Comparison of ENCODE assay signal across 10 mouse cellular contexts in the genomic region with DNA sequence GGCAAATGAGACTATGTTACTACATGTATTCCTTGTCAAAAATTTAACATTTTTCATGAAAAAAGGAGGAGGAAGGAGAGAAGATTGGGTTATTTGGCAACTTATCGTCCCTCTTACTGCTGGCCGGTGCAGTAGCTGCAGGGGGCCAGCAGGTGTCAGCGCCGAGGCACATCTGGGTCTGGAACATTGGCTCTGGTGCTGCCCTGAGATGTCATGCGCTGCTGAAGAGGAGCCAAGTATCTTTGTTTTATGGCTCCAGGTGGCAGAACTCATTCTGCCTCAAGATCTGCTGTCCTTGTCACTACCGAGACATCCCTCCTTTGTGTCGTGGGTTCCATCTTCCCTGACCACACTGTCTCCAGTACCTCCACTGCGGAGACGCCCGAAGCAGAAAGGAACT. TPM values are rescaled to one million over a fixed set of nuclear protein-coding genes. Genes with fewer than 3 reads are reported as not detected.
A peak's percentile ranks its signal among the peaks of the same experiment; 100 is the strongest.
DNase-seq lines count a peak whose midpoint lies in the region; ATAC-seq and TF ChIP-seq lines count a peak whose summit lies in the region.
"Had no signal": no experiment of that assay in that cellular context is flagged by ENCODE, and none has a peak within 500 bp of the region (broad histone marks: within the 10 kb centered on the region; RNA-seq: fewer than 3 reads in every experiment).

No protein-coding gene starts in this region.

- H3K4me2 ChIP-seq in forebrain, embryonic 13.5 days = no peak overlapping the region

- H3K27me3 ChIP-seq in kidney, adult 2 months (replicated peaks; ENCODE audit: control insufficient read depth, insufficient read depth, low read length) = no peaks in the 10 kb centered on the region
- no peaks in the 10 kb centered on the region for H3K27me3 ChIP-seq in small intestine, adult 2 months (ENCODE audit: control insufficient read depth, insufficient read depth, low read length)
- no peaks in the 10 kb centered on the region for H3K27me3 ChIP-seq in forebrain, embryonic 13.5 days

- WGBS in kidney, adult 2 months = 31% methylated on average over 10 of the region's 10 CpGs
- 35% methylated on average over 10 of the region's 10 CpGs for WGBS in small intestine, adult 2 months
- WGBS in forebrain, embryonic 13.5 days = 51% methylated on average over 10 of the region's 10 CpGs

- peak; percentile 27 to 56 for DNase-seq in spleen, adult 18-20 months
- no peak for DNase-seq in spleen, adult 12 weeks (ENCODE audit: low spot score)
- peak; percentile 78 for DNase-seq in ZHBTc4 (ENCODE audit: low read depth, low spot score)
- peak; percentile 39 to 52 for DNase-seq in frontal cortex, postnatal 36 days (ENCODE audit: low spot score in 2 of 2)
- DNase-seq in kidney, adult 2 months = peak; percentile 61
- peak; percentile 32 for DNase-seq in lung, postnatal 25 days (ENCODE audit: low spot score)

- no peak for ATAC-seq in forebrain, embryonic 13.5 days

- no peaks in the 10 kb centered on the region for H3K4me1 ChIP-seq in kidney, adult 2 months (ENCODE audit: control insufficient read depth, insufficient read depth, low read length)
- no peaks in the 10 kb centered on the region for H3K4me1 ChIP-seq in small intestine, adult 2 months (ENCODE audit: control insufficient read depth, insufficient read depth, insufficient read length, low read length)
- H3K4me1 ChIP-seq in forebrain, embryonic 13.5 days = no peaks in the 10 kb centered on the region

- TF ChIP-seq POLR2A in kidney, adult 2 months (IDR thresholded peaks at IDR 0.05; ENCODE audit: low read depth, low read length) = no peak
- no peak for TF ChIP-seq POLR2A in small intestine, adult 2 months (IDR thresholded peaks at IDR 0.05; ENCODE audit: low read depth, low read length)

- no peak overlapping the region for H3K9ac ChIP-seq in forebrain, embryonic 13.5 days

- H3K9me3 ChIP-seq in forebrain, embryonic 13.5 days (replicated peaks) = no peaks in the 10 kb centered on the region

- TF ChIP-seq CTCF in kidney, adult 2 months (conservative IDR thresholded peaks at IDR 0.05; ENCODE audit: insufficient read depth, insufficient read length, low read depth, low read length) = peak; percentile 85
- TF ChIP-seq CTCF in small intestine, adult 2 months (IDR thresholded peaks at IDR 0.05; ENCODE audit: extremely low read depth, insufficient read length, insufficient replicate concordance, low read depth, low read length) = peak; percentile 90

- no peaks in the 10 kb centered on the region for H3K36me3 ChIP-seq in kidney, adult 2 months (ENCODE audit: control insufficient read depth, insufficient read depth, low read length)
- no peaks in the 10 kb centered on the region for H3K36me3 ChIP-seq in small intestine, adult 2 months (ENCODE audit: control insufficient read depth, insufficient read depth, low read length)
- no peaks in the 10 kb centered on the region for H3K36me3 ChIP-seq in forebrain, embryonic 13.5 days (ENCODE audit: poor library complexity, severe bottlenecking)

- H3K4me3 ChIP-seq in kidney, adult 2 months (ENCODE audit: insufficient read depth, low read depth, low read length) = no peak overlapping the region
- no peak overlapping the region for H3K4me3 ChIP-seq in small intestine, adult 2 months (ENCODE audit: low read depth, low read length)
- H3K4me3 ChIP-seq in forebrain, embryonic 13.5 days = no peak overlapping the region

- no peak overlapping the region for H3K27ac ChIP-seq in kidney, adult 2 months (ENCODE audit: insufficient read depth, low read depth, low read length)
- no peak overlapping the region for H3K27ac ChIP-seq in small intestine, adult 2 months (ENCODE audit: insufficient read depth, low read depth, low read length)
- H3K27ac ChIP-seq in forebrain, embryonic 13.5 days = no peak overlapping the region

RNA-seq across cellular contexts. Expression of a gene that starts 12.8 kb away (rescaled TPM):
- 7.2 and 10.4 TPM in 2 replicates for polyA plus RNA-seq in kidney, adult 2 months (2012; rRNA removed)
- 0.95 and 6.1 TPM in 2 replicates for polyA plus RNA-seq in small intestine, adult 2 months (2012; rRNA removed)
- polyA plus RNA-seq in forebrain, embryonic 13.5 days (2015; fragmentation: Nextera tagmentation; extraction: Ambion mirVana) = 285 and 294 TPM in 2 replicates

RNA-seq across cellular contexts. Expression of a gene that starts 54.0 kb away (rescaled TPM):
- 0.19 and 0.23 TPM in 2 replicates for polyA plus RNA-seq in kidney, adult 2 months (2012; rRNA removed)
- 5.6 and 11.1 TPM in 2 replicates for polyA plus RNA-seq in small intestine, adult 2 months (2012; rRNA removed)
- 0.14 TPM in 1 of 2 replicates, not detected in the other for polyA plus RNA-seq in forebrain, embryonic 13.5 days (2015; fragmentation: Nextera tagmentation; extraction: Ambion mirVana)
- polyA plus RNA-seq: liver, embryonic 16.5 days had no signal

RNA-seq across cellular contexts. Expression of a gene that starts 54.1 kb away (rescaled TPM):
- polyA plus RNA-seq in kidney, adult 2 months (2012; rRNA removed) = not detected in 2 replicates
- not detected in 2 replicates for polyA plus RNA-seq in small intestine, adult 2 months (2012; rRNA removed)
- not detected in 2 replicates for polyA plus RNA-seq in forebrain, embryonic 13.5 days (2015; fragmentation: Nextera tagmentation; extraction: Ambion mirVana)
- polyA plus RNA-seq: frontal cortex, adult 2 months; liver, embryonic 16.5 days had no signal

Comparison
In these comparisons a context has a peak if more than half of its experiments do, and no peak if none do; other contexts are left out.
1. RNA of a gene that starts 12.8 kb away (polyA plus RNA-seq): 285 to 294 TPM in forebrain, embryonic 13.5 days; 7.2 to 10.4 TPM in kidney, adult 2 months and 0.95 to 6.1 TPM in small intestine, adult 2 months; every median in the first group is over 10 times any median in the second.